Mouse (Mus musculus): ENCODE results near the gene Tmsb15l.
"Not testable (repeated sequence)": the region's sequence is repeated elsewhere in the genome, so short reads cannot be mapped to it uniquely, and the experiment has no call there.

The Tmsb15l gene

DNA sequence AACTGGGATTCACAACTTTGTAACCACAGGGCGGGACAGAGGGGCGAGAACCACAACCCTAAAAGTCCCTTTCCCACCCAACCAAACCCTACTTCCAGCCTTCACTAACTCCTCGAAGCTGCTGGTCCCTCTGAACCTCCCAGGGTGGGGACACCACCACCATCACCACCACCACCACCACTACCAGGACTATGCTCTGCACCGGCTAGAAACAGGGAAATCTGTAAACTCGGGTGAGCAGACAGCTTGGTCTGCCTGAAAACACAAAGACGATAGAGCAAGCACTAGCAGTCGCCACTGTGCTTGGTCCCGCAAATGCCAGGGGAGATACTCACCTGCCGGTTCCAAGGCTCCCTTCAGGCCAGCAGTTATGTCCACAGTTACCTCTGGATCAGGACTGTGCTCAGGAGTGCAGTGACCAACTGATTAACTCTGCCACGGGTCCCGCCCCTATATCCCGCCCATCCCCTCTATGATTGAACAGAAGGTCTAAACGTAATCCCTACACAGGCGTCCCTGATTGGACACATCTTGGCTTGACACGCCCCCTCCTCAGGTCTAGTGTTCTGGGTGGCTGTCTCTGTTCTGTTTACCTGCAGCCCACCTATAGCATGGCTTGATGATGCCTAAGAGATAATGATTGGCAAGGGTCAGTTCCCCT, at the start of gene Tmsb15l, which contains the start of gene Tmsb15b1:
TSS of gene Tmsb15l (minus strand) at position 446 of the 661 bp plus-strand sequence.
TSS of gene Tmsb15b1 (minus strand) at position 451 of the 661 bp plus-strand sequence.
- DNase-seq (ENCODE audit: inconsistent age in 2 of 2, low spot score in 1 of 2): peak; percentile 61 to 65

GRCm38 (mm10) chrX:137019310-137019709, 42.6 kb upstream of the Tmsb15l start:
- DNase-seq (ENCODE audit: inconsistent age in 2 of 2, low spot score in 1 of 2): peak; percentile 30 to 82

GRCm38 (mm10) chrX:137017668-137018067, 41.0 kb upstream of the Tmsb15l start:
- no peak for DNase-seq (ENCODE audit: inconsistent age in 2 of 2, low spot score in 1 of 2)

GRCm38 (mm10) chrX:137015099-137015709, 38.5 kb upstream of the Tmsb15l start:
- peak; percentile 29 to 68 for DNase-seq (ENCODE audit: inconsistent age in 2 of 2, low spot score in 1 of 2)

- DNase-seq (ENCODE audit: inconsistent age in 2 of 2, low spot score in 1 of 2): no peak
These were observed 19.6 kb upstream of the Tmsb15l start for GRCm38 (mm10) chrX:136996256-136996655.

- DNase-seq (ENCODE audit: inconsistent age in 2 of 2, low spot score in 1 of 2): no peak
These were observed 17.0 kb upstream of the Tmsb15l start for GRCm38 (mm10) chrX:136993641-136994040.

- DNase-seq (ENCODE audit: inconsistent age in 2 of 2, low spot score in 1 of 2): peak; percentile 48 to 69
These were observed 16.4 kb upstream of the Tmsb15l start, which contains the start of gene Zcchc18 for GRCm38 (mm10) chrX:136992978-136993547. TSS of gene Zcchc18 (plus strand) at chrX:136993155.

DNA sequence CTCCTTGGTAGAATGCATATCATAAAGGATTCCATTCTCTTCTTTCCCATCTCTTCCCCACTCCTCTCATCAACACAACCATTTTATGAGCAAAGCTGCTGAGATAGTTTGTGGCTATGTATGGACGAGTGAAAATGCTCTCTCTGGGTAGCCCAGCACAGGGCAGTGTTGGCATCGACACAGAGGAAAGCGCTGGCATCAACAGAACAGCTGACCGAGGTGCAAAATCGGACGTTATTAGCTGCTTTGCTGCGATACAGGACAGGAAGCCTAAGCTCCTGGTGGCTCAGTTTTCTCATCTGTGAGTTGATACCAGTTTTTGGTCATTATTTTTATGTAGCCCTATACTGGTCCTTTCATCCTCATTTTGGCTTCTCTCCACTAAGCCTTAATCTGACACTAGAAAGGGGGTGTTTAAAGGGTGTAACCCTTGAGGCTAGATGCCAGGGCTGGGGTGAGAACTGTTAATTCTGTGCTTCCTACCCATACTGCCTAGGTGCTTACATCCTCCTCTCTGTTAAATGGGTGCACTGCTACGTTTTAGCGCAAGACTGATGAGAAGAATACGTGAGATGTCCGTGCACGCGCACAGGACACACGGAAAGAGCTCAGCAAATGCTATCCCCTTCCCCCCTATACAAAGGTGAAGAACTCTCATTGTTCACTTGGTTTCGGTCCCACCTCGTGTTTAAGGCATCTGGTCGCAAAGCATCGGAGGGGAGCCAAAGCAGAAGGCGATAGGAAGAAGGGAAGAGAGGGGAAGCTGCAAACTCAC, 15.7 kb upstream of the Tmsb15l start:
- DNase-seq (ENCODE audit: inconsistent age in 2 of 2, low spot score in 1 of 2): peak in 1 of 2 experiments; percentile 20

DNA sequence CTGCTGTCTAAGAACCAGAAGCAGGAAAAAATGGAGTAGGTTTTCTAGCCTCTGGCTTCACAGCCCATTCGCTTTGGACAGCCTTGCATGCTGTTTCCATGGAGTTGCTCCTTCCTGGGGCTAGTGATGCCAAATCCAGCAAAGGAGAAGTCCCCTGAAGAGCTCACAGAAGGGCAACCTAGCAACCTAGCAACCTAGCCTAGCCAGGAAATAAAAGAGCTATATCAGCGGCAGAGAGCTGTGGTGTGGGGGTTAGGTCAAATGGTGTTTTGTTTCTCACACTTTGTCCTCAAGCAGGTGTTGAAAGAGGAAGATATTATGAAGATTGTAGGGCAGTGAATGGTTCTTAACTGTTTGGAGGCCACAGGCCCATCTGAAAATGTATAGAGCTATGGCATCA, 14.6 kb upstream of the Tmsb15l start:
- DNase-seq (ENCODE audit: inconsistent age in 2 of 2, low spot score in 1 of 2): no peak

- no peak for DNase-seq (ENCODE audit: inconsistent age in 2 of 2, low spot score in 1 of 2)
These were observed 9.4 kb upstream of the Tmsb15l start for GRCm38 (mm10) chrX:136986039-136986438.

GRCm38 (mm10) chrX:136978616-136979015, 1.9 kb upstream of the Tmsb15l start:
- peak in 1 of 2 experiments; percentile 33 for DNase-seq (ENCODE audit: inconsistent age in 2 of 2, low spot score in 1 of 2)

DNA sequence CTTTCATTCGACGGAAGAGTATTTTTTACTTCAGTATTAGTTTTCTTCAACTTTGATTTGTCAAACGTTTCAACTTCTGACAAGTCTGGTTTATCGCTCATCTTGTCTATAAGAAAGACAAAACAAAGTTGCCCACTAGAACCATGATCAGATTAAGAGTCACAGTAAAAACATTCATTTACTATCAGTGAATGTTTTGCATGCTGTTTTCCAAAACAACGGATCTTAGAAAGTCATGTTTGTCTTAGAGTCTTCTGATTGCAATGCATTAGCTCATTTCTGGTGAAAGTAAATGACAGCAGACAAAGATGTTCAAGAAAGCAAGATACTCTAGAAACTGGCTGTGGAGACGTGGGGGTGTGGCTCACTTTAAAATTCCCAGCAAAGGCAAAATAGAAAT, 1.3 kb downstream of the Tmsb15l start, which contains the start of gene Tmsb15b2:
TSS of gene Tmsb15b2 (minus strand) at position 101 of the 400 bp plus-strand sequence.
- DNase-seq (ENCODE audit: inconsistent age in 2 of 2, low spot score in 1 of 2): not testable (repeated sequence)

DNA sequence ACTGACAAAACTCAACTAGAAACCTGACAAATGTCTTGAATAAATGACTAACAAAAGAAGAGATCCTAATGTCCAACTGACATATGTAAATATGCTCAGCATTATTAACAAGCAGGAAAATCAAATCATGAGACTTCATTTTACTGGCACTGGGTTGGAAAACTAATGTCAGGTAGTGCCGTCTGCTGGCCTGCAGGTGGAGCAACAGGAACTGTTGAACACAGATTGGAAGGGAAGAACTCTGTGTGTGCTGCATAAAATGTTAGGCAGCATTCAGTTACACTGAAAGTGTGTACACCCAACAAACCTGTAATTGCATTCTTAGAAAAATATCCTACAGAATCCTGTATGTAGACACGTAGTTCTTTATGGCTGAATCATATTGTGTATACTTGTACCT, 17.0 kb downstream of the Tmsb15l start:
- peak in 1 of 2 experiments; percentile 41 for DNase-seq (ENCODE audit: inconsistent age in 2 of 2, low spot score in 1 of 2)

DNA sequence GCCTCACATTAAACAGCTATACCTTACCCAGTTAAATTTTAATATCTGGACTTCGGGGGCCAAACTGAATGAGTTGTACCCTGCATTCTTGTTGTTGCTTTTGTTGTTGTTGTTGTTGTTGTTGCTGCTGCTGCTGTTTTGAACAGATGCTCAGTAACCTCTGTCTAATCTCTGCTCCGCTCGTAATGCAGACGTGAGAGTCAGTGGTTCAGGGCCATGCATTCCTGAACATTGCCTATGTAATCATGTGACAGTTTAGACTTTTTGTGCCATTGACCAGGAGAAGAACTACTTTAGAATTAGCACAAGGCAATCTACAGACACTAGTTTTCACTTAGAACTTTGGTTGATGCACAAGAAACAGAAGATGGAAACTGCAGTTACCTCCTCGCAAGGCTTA, 18.4 kb downstream of the Tmsb15l start:
- not testable (repeated sequence) for DNase-seq (ENCODE audit: inconsistent age in 2 of 2, low spot score in 1 of 2)

DNA sequence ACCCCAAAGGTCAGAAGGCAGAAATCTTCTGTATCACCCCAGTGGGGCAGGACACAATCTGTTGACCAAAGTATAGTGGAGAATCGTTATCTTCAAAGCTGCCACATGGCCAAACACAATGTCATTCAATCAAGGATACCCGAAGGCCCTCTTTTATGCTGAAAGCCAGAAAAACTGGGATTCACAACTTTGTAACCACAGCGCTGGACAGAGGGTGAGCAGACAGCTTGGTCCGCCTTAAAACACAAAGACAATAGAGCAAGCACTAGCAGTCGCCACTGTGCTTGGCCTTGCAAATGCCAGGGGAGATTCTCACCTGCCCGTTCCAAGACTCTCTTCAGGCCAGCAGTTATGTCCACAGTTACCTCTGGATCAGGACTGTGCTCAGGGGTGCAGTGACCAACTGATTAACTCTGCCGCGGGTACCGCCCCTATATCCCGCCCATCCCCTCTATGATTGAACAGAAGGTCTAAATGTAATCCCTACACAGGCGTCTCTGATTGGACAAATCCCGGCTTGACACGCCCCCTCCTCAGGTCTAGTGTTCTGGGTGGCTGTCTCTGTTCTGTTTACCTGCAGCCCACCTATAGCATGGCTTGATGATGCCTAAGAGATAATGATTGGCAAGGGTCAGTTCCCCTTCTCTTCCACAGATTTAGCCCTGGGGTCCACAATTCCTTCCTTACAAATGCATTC, 18.9 kb downstream of the Tmsb15l start:
- peak; percentile 36 to 84 for DNase-seq (ENCODE audit: inconsistent age in 2 of 2, low spot score in 1 of 2)

DNA sequence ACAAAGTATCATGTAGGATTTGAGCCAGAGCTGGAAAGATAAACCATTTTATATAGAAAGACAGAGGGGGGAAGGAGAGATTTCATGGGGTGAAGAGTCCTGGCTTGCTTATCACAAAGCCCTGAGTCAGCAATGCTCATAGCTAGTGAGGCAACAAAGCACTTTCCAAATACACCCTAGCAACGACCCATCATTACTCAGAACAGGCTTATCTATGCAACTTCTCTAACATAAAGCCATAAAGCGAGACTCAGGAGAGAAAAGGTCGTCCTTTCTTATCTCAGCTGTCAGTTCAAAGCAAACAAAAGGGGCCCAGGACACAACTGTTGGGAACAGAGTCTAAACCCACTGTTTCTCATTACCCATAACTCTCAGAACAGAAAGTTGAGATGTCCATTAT, 38.7 kb downstream of the Tmsb15l start:
- DNase-seq (ENCODE audit: inconsistent age in 2 of 2, low spot score in 1 of 2): no peak

GRCm38 (mm10) chrX:136927031-136927430, 49.6 kb downstream of the Tmsb15l start, which contains the start of gene H2bfm:
TSS of gene H2bfm (plus strand) at chrX:136927325.
- DNase-seq (ENCODE audit: inconsistent age in 2 of 2, low spot score in 1 of 2): no peak

GRCm38 (mm10) chrX:136925863-136926262, 50.8 kb downstream of the Tmsb15l start:
- no peak for DNase-seq (ENCODE audit: inconsistent age in 2 of 2, low spot score in 1 of 2)
